Comparison of ENCODE assay signal across 18 mouse cellular contexts in the genomic region with DNA sequence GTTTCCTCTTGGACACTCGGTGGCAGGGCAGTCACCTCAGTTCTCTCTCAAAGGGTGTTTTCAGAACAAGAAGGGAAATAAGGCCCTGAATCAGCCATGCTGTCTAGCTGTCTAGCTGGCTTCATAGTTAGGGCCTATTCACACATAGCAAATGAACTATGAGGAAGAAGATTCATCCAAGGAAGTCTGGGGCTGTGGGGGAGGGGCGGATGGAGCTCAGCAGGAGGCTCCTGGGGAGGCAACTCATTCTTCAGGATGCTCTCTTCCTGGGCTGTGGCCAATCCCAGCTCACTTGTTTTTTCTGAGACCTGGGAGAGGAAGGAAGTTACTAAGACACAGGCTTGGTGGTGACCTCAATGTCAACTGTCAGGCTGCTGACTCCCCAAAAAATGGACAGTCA. TPM values are rescaled to one million over a fixed set of nuclear protein-coding genes. Genes with fewer than 3 reads are reported as not detected.
DNase-seq lines count a peak whose midpoint lies in the region.
"Had no signal": no experiment of that assay in that cellular context is flagged by ENCODE, and none has a peak within 500 bp of the region (broad histone marks: within the 10 kb centered on the region; RNA-seq: fewer than 3 reads in every experiment).

No protein-coding gene starts in this region.

- DNase-seq in R1 (ENCODE audit: low read depth, low spot score) = peak; percentile 6
- DNase-seq in gastrocnemius, postnatal 10 days = peak; percentile 6
- DNase-seq in kidney, postnatal 10 days = peak; percentile 41
- peak; percentile 2 to 42 for DNase-seq in kidney, postnatal 36 days
- peak; percentile 35 for DNase-seq in lung, postnatal 14 days
- peak; percentile 22 to 33 for DNase-seq in lung, postnatal 4 days
- peak; percentile 6 for DNase-seq in right cerebral cortex, postnatal 14 days
- DNase-seq in thymus, postnatal 4 days = peak; percentile 5

RNA-seq across cellular contexts. Expression of gene Speer4f2, which starts 27.2 kb away (rescaled TPM):
- not detected for total RNA-seq in gastrocnemius, postnatal 10 days (2021)
- total RNA-seq: adrenal gland, adult 8-10 months; adrenal gland, postnatal 25 days; ES-E14; gastrocnemius, adult 18-20 months; gastrocnemius, postnatal 14 days; gastrocnemius, postnatal 4 days; heart, adult 18-20 months; heart, postnatal 10 days; heart, postnatal 36 days; hindbrain, postnatal 0 days had no signal

Comparison
In these comparisons a context has a peak if more than half of its experiments do, and no peak if none do; other contexts are left out.
1. Peak in every context shown above with its lines: DNase-seq.